Mouse (Mus musculus) liver, embryonic 14.5 days (tissue): ENCODE measurements around the gene Ppt2. TPM values are rescaled to one million over a fixed set of nuclear protein-coding genes. Genes with fewer than 3 reads are reported as not detected.

Experiments used
- ATAC-seq: fragments of 200-750 bp; cut with Nextera tagmentation; 2 replicates; pipeline ENCODE4 v1.8.0; 2017; ENCODE audit warnings: moderate number of reproducible peaks, mild to moderate bottlenecking, moderate library complexity; ENCODE audit not compliant: insufficient read depth
- DNase-seq, 3 experiments: peaks; one replicate each; pipeline ENCODE4 v3.0.0-alpha.2; 2012 to 2013; ENCODE audit warnings: low read depth in 3 of 3, low spot score in 3 of 3
- H3K27ac ChIP-seq: fragments of 300-500 bp; sonication (generic); 2 replicates; pipeline ENCODE4 v1.5.1; 2014; ENCODE audit warnings: moderate library complexity, mild to moderate bottlenecking, control low read depth, inconsistent platforms
- H3K27me3 ChIP-seq: fragments of 300-500 bp; sonication (generic); 2 replicates; pipeline ENCODE4 v1.6.1; 2014; ENCODE audit warnings: mild to moderate bottlenecking, low read length, moderate library complexity; ENCODE audit not compliant: control insufficient read depth, insufficient read depth
- H3K36me3 ChIP-seq: fragments of 300-500 bp; sonication (generic); replicated peaks from 2 replicates; pipeline ENCODE4 v1.6.1; 2014; ENCODE audit warnings: low read depth; ENCODE audit not compliant: control insufficient read depth, insufficient read depth
- H3K4me1 ChIP-seq, 2 experiments: fragments of 200-500 bp in 1 of 2; fragments of 300-500 bp in 1 of 2; sonication (generic) in 1 of 2; replicated peaks; 2 replicates each; pipeline ENCODE4 v1.6.1; 2012 to 2014; ENCODE audit warnings: antibody characterized with exemption in 1 of 2, inconsistent platforms in 1 of 2, low read length in 1 of 2; ENCODE audit not compliant: control insufficient read depth in 2 of 2, insufficient read depth in 2 of 2
- H3K4me2 ChIP-seq: fragments of 300-500 bp; sonication (generic); 2 replicates; pipeline ENCODE4 v1.6.1; 2014; ENCODE audit warnings: low read depth, mild to moderate bottlenecking, control low read depth, moderate library complexity
- H3K4me3 ChIP-seq, 2 experiments: fragments of 200-500 bp in 1 of 2; fragments of 300-500 bp in 1 of 2; sonication (generic) in 1 of 2; 2 replicates each; pipeline ENCODE4 v1.5.1; 2012 to 2014; ENCODE audit warnings: low read depth in 2 of 2, low read length in 2 of 2, mild to moderate bottlenecking in 2 of 2, control low read depth in 1 of 2, inconsistent platforms in 1 of 2, moderate library complexity in 1 of 2; ENCODE audit not compliant: insufficient read depth in 1 of 2
- H3K9ac ChIP-seq: fragments of 300-500 bp; sonication (generic); replicated peaks from 2 replicates; pipeline ENCODE4 v1.6.1; 2014; ENCODE audit warnings: mild to moderate bottlenecking, control low read depth, moderate library complexity
- H3K9me3 ChIP-seq: fragments of 300-500 bp; sonication (generic); 2 replicates; pipeline ENCODE4 v1.6.1; 2016; ENCODE audit warnings: low read length, mixed read lengths; ENCODE audit not compliant: control insufficient read depth
- CTCF ChIP-seq: IDR thresholded peaks from 2 replicates; pipeline ENCODE4 v1.5.1; 2016; ENCODE audit warnings: antibody characterized with exemption, low read depth, control low read depth
- EP300 ChIP-seq: IDR thresholded peaks from 2 replicates; pipeline ENCODE4 v1.6.1; 2016; ENCODE audit warnings: antibody characterized with exemption, low read depth
- WGBS: fragments of 180-500 bp; shearing (Covaris S2); extraction: QIAGEN DNeasy Blood & Tissue Kit; methylation state at CpG from one replicate; pipeline ENCODE4 v1.1.7; 2014; ENCODE audit not compliant: insufficient replicate concordance; 5-methylcytosine and 5-hydroxymethylcytosine counted together
- polyA plus RNA-seq, 2 experiments: library from polyadenylated mRNA; depleted of rRNA in 1 of 2; stranded (reverse) in 1 of 2; unstranded in 1 of 2; fragments of >200 nt; fragmentation: Nextera tagmentation in 1 of 2; extraction: Ambion mirVana in 1 of 2; gene quantifications; 2 replicates each; pipeline versions ENCODE4 v1.2.1 to v1.2.3; 2012 to 2014

Gene Ppt2
- polyA plus RNA-seq, 2 experiments, result 10.4 to 10.5 TPM

DNA sequence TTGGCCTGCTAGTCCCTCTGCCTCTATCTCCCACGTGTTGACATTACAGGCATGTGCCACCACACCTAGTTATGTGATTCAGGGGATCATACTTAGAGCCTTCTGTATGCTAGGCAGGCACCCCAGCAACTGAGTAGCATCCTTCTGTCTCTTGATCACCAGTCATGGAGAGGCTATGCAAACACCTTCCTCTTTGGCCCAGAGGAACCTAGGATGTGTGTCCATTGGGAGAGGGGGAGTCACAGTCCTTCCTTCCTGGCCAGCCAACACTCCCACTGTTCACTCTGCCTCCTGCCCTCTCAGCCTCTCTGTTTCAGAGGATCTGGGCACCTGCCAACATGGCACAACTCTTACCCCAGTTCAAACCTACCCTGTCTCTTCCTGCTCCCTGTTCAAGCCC, 35.2 kb upstream of the Ppt2 start:
- ATAC-seq, result no peak
- 36% methylated on average over 1 of the region's 1 CpGs for WGBS
- peaks cover 16% of the 10 kb centered on the region for H3K27me3 ChIP-seq

DNA sequence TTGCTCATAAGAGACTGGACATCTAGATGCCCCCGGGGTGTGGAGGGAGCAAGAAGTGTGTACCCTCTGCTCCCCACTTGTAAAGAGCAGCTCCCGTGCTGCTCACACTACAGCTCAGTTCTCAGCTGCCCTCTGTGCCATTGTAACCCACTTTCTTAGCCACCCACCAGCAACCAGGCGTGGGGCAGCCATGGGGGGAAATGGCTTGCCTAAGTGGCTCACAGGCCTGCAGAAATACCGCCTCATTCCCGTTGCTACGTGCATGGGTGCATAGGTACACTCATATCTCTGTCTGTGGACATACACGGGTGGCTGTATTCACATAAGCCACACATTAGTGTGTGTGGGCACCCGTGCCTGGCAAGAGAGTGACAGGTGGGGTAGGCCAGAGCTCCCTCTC, 34.7 kb upstream of the Ppt2 start:
- H3K27me3 ChIP-seq, result peaks cover 16% of the 10 kb centered on the region
- 59% methylated on average over 8 of the region's 8 CpGs for WGBS

More for the DNA sequence above, 35.2 kb upstream of the Ppt2 start:
- Histone ChIP-seq H3K27ac (no peak overlapping the region), H3K4me2 (no peak overlapping the region), H3K4me1 (no peaks in the 10 kb centered on the region), H3K36me3 (no peaks in the 10 kb centered on the region), H3K4me3 (no peak overlapping the region), H3K9ac (no peak overlapping the region), H3K9me3 (no peaks in the 10 kb centered on the region)
- DNase-seq, result no peak
- TF ChIP-seq CTCF, result no peak
- no peak for TF ChIP-seq EP300

DNA sequence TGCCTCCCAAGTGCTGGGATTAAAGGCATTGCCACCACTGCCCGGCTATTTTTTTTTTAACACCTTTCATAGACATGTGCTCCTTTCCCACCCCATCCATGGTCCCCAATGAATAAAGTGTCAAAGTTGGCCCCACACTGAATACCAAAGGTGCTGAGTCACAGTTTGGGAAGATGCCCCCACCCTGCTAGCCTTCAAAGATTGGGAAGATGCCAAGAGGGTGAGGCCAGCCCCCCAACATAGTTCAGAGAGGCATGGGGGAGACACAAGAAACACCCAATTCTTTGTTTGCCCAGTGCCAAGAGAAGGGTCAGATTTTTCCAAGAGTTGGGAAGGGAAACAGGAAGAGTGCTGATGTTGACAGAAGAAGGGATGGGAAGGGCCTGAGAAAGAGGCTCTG, 34.2 kb upstream of the Ppt2 start:
- ATAC-seq (no peak), DNase-seq (no peak)
- Histone ChIP-seq H3K4me3 (no peak overlapping the region), H3K4me2 (no peak overlapping the region), H3K9me3 (no peaks in the 10 kb centered on the region), H3K27me3 (peaks cover 17% of the 10 kb centered on the region), H3K36me3 (no peaks in the 10 kb centered on the region), H3K9ac (no peak overlapping the region), H3K27ac (no peak overlapping the region), H3K4me1 (no peaks in the 10 kb centered on the region)
- TF ChIP-seq EP300, result no peak
- no peak for TF ChIP-seq CTCF
- WGBS, result 64% methylated on average over 1 of the region's 1 CpGs

More for the DNA sequence above, 34.7 kb upstream of the Ppt2 start:
- no peak overlapping the region for H3K9ac ChIP-seq
- DNase-seq (no peak), ATAC-seq (no peak)
- no peaks in the 10 kb centered on the region for H3K9me3 ChIP-seq
- H3K4me1 ChIP-seq, result no peaks in the 10 kb centered on the region
- H3K4me2 ChIP-seq, result no peak overlapping the region
- H3K36me3 ChIP-seq, result no peaks in the 10 kb centered on the region
- TF ChIP-seq CTCF, result no peak
- no peak for TF ChIP-seq EP300
- H3K27ac ChIP-seq, result no peak overlapping the region
- H3K4me3 ChIP-seq, result no peak overlapping the region

DNA sequence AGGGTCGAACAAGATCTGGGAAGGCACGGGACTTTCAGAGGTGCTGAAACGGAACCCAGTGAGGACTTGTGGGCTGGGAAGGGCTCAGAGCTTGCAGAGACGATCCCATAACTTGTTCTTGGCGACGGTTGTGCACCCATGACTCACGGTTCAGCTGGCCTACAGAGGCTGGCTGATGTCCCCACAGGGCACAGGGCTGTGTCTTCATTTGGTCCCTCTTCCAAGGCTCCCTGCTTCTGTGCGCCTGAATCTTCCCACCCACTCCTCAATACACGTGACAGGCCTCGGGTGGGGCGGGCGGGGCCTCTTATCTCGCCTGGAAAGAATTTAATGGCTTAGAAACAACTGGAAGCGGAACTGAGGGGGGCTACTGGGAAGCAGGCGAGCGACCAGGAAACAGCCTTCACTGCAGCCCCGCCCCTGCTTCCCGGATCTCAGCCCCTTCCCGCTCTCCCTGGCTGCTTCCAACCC, 32.8 kb upstream of the Ppt2 start:
- ATAC-seq (no peak), DNase-seq (no peak)
- H3K27ac ChIP-seq, result no peak overlapping the region
- H3K36me3 ChIP-seq, result no peaks in the 10 kb centered on the region
- peaks cover 19% of the 10 kb centered on the region for H3K27me3 ChIP-seq
- no peak for TF ChIP-seq EP300
- no peak for TF ChIP-seq CTCF
- no peaks in the 10 kb centered on the region for H3K9me3 ChIP-seq
- H3K4me3 ChIP-seq, result no peak overlapping the region
- no peak overlapping the region for H3K4me2 ChIP-seq
- no peaks in the 10 kb centered on the region for H3K4me1 ChIP-seq
- H3K9ac ChIP-seq, result no peak overlapping the region
- 2% methylated on average over 19 of the region's 19 CpGs for WGBS

DNA sequence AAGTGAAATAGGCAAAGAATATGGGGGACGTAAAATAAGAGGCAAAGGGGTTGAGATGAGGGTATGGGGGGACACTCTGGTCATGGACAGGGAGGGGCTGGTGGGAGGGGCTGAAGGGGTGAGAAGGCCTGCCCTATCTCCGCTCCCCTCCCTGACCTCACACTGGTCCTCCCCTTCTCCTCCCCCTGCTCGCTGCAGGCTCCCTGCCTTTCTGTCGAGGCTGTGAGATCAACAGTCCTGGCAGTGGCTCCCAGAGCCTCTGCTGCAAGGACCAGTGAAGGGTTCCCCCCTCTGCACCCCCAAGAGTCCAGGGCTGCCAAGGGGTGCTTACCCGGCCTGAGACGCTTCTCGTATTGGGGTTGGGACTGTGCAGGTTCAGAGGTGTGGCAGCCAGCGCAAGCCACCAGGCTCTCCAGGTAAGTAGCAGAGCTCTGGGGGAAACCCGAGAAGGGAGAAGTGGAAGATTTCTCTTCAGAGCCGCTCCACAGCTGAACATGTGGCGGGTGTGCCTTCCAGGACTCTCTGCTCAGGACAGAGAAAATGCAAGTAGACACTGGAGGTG, 32.0 kb upstream of the Ppt2 start:
- Histone ChIP-seq H3K27ac (no peak overlapping the region), H3K9ac (no peak overlapping the region), H3K4me2 (no peak overlapping the region), H3K4me3 (no peak overlapping the region), H3K36me3 (no peaks in the 10 kb centered on the region), H3K9me3 (no peaks in the 10 kb centered on the region), H3K27me3 (peaks cover 19% of the 10 kb centered on the region), H3K4me1 (no peaks in the 10 kb centered on the region)
- TF ChIP-seq CTCF, result no peak
- no peak for TF ChIP-seq EP300
- DNase-seq, result no peak
- no peak for ATAC-seq
- 28% methylated on average over 10 of the region's 11 CpGs for WGBS
